Mouse (Mus musculus) forelimb bud, embryonic 11.5 days (tissue): ENCODE data around the gene Rnf167.

ENCODE experiments used
- DNase-seq: peaks from one replicate; pipeline ENCODE4 v3.0.0-alpha.2; 2012; ENCODE audit warnings: low read depth, low spot score

Rnf167 gene

DNA sequence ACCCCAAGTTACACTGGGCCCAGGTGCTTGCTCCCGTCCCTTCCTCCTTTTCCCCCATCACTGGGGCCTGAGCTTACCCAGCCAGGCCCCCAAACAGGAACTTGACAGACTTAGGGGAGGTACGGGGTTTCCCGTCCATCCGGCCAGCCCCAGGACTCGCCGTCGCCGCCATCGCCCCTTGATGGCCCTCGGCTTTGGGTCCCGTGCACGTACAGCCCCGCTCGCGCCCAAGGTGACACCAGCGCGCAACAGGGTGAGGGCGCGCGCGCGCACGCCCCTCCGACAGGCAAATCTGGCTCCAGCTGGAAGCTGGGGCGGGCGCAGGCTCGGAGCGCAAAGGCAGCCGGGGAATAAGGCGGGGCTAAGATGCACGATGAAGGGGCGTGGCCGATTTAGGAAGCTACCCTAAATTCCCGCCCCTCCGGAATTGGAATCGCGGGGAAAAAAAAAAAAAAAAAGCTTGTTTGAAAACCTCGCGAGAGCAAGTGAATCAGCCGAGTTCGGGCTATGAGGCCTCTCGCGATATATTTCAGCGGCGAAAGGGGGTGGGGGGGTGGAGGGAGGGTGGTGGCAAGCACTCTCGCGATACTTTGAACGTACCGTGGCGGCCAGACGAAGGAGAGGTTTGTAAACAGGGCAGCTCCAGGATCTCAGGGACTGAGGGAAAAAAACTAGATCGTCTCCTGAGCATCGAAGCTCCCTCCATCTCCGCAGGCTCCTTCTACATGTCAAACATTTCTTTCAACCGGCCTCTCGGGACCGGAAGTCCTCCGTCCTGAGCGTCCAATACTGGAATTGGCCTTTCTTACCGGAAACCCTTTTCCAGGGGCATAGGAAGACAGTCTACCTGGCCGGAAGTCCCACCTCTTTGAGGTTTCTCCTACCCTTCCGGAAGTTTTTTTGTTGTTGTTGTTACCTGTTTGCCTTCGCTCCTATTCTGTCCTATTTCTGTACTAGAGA is at the start of gene Rnf167, which contains the start of gene Slc25a11:
Gene Rnf167, plus strand, starts transcription at position 545 of the 960 bp plus-strand sequence.
Gene Slc25a11, minus strand, starts transcription at position 789 of the 960 bp plus-strand sequence.
- peak; percentile 99 for DNase-seq

DNA sequence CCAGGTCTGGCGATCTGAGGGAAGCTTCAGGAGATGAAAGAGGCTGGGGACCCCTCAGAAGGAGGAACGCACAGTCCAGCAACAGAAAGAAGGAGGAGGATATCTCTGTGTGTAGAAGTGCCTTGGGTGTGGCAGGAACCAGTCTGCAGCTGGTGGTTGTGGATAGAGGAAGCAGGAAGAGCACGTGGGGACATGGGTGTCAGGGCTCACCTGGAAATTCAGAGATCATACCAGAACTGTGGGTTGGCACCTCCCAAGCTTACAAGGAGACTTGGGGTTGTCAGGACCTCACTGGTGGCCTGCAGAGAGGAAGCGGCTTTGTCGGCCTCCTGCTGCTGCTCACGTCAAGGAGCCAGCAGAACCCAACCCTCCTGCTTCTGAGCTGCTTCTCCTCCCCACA is 49.7 kb upstream of the Rnf167 start:
- no peak for DNase-seq

DNA sequence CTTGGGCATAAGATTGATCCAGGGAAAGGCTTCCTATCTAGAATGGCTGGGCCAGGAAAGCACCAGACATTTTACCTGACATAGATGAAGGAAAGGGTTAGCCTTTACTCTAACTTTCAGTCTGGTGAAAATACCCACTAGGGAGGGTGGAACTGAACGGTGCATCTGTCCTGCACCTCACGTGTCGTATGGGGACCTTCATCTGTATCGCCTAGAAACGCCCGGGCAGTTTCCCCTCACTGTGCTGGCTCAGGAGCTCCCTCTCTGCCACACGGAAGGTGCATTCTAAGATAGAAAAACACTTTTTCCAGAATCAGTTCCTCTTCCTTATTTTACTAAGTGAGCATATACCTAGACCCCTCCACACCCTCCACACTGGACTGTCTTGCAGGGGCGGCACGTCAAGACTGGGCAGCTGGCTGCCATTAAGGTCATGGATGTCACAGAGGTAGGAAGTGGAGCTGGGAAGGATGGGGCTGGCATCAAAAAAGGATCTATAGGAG is 48.5 kb upstream of the Rnf167 start:
- no peak for DNase-seq

DNA sequence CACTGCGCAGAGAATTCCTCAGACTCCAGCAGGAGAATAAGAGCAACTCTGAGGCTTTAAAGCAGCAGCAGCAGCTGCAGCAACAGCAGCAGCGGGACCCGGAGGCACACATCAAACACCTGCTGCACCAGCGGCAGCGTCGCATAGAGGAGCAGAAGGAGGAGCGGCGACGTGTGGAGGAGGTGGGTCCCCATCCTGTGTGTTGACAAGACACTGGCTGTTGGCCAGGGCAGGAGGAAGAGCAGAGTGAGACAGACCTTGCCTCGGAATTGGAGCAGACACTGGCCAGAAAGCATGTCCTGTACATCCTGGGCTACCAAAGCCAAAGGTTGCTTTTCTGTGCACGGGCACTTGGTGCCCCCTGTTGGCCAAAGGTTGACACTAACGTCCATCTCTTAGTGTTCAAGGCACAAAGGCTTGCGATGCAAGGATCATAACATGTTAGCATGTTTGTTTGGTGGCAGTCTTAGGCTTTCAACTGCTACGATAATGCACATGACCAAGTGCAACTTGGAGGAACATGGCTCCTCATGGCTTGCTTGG is 41.9 kb upstream of the Rnf167 start:
- peak; percentile 72 for DNase-seq

DNA sequence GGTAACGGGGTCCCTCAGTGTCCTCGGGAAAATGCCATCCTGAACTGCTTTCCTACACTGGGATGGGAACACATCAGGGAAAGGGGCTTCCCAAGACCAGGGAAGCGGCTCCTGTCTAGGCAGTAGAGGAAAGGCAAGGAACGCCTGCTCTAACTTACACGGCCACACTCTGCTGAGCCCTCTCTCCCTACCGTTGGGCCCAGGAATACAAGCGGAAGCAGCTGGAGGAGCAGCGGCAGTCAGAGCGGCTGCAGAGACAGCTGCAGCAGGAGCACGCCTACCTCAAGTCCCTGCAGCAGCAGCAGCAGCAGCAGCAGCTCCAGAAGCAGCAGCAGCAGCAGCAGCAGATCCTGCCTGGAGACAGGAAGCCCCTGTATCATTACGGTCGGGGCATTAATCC is 40.3 kb upstream of the Rnf167 start:
- no peak for DNase-seq

DNA sequence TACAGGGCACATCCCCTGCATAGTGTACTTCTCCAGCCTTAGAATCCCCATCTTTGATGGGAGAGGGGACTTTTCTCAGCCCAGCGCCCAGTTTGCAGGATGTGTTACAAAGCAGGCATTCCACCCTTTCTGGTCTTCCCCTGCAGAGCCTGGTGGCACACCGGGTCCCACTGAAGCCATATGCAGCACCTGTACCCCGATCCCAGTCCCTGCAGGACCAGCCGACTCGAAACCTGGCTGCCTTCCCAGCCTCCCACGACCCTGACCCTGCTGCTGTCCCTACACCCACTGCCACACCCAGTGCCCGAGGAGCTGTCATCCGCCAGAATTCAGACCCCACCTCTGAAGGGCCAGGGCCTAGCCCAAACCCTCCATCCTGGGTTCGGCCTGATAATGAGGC is 39.4 kb upstream of the Rnf167 start:
- DNase-seq: no peak

DNA sequence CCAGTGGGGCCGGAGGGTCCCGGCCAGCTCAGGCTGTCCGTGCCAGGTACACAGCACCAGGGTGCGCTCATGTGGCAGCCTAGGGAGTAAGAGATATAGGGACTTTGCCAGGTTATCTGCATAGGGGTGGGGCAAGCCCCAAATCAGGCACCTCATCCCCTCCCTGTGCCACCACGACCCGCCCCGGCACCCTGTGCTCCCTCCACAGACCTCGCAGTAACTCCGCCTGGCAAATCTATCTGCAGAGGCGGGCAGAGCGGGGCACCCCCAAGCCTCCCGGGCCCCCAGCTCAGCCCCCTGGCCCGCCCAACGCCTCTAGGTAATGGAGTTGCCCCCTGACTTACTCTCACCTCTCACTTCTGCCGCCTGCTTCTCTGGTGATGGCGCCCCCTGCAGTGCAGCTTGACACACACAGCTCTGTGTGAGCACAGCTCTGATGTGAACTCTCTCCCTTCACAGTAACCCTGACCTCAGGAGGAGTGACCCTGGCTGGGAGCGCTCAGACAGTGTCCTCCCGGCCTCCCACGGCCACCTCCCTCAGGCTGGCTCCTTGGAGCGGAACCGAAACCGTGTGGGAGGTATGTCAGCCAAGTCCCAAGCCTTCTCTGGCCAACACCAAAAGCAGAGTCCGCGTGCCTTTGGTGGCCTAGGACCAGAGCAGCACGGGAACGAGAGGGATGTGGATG is 38.5 kb upstream of the Rnf167 start:
- DNase-seq: no peak

DNA sequence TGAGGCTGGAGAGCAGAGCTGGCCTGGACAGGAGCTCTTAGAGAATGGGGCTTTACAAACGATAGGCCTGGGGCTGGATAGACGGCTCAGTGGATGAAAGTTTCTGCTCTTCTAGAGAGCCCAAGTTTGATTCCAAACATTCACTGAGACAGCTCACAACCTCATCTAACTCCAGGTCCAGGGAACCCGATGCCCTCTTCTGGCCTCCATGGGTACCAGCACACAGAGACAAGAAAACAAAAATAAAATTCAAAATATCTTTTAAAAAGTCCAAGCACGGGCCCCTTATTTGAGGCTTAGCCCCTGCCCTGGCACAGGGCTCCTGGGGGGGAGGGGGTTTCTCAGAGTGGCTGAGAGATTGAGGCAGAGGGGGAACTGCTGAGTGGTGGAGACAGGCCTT is 36.3 kb upstream of the Rnf167 start:
- no peak for DNase-seq

DNA sequence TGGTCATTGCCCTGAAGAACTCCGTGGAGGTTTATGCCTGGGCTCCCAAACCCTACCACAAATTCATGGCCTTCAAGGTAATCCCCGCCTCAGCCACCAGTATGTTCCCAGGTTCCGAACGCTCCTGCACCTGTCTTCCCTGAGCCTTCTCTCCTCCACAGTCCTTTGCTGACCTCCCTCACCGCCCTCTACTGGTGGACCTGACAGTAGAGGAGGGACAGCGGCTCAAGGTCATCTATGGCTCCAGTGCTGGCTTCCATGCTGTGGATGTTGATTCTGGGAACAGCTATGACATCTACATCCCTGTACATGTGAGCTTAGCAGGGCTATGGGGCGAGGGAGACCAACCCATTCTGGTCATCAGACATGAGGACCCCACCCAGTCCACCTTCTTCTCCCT is 34.5 kb upstream of the Rnf167 start:
- DNase-seq: no peak

DNA sequence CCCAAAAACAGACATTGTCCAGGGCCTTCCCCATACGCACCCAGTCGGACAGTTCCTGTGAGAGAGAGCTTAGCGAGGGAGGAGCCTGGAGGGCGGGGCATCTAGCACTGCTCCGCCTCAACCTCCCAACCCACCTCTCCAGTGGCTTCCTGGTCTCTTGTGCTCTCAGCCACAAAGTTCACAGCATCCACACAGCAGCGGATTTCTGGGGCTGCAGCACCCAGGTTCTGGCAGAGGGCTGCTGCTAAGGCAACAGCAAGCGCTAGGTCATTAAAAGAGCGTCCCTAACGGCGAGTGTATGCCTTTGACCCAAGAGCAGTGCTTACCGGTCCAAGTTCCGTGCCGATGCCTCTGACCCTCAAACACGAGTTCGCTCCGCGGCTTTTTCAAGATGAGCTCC is 32.0 kb upstream of the Rnf167 start:
- DNase-seq: peak; percentile 27

DNA sequence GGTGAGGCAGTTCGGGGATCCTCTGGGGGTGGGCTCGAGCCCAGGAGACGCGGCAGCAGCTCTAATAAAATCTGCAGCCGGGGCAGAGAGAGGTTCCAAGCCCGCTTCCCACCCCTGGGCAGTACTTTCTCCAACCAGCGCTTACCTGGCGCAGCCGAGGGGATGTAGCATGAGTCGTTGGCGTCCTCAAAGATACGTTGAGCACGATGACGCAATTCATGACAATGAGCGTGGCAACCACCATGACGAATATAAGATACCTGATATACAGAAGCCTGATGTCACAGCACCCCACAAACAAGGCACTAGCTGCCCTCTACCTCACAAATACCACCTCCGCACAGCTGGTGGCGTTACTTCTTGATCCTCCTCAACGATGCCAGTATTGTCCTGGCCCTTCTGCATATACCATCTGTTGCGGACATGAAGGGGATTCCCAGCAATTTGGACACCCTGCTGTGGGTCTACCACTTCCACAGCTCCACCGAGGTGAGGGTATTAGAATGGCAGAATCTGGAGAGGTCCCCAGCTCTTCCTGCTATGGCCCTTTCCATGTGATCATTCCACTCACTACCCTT is 31.4 kb upstream of the Rnf167 start, which contains the start of gene 4930544D05Rik:
Gene 4930544D05Rik, plus strand, starts transcription at position 333 of the 578 bp plus-strand sequence.
- no peak for DNase-seq

DNA sequence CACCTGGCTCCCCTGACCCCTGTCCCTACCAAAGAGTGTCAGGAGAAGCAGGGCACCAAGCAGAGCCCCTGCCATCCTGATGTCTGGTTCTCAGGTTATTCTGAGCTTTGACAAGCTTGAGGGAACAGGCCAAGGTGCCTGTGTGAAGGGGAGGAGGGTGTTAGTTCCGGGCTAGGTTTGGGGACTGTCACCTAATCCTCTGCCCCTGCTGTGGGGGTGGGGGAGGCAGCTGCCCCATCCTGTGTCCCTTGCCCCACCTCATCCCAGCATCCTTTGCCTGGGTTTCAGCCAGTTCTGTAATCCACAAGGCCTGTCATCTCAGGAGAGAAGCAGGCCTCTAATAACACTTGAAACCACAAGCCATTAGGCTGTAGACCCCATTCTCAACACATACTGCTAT is 27.9 kb upstream of the Rnf167 start, which contains the start of gene Chrne:
Gene Chrne, minus strand, starts transcription at position 116 of the 400 bp plus-strand sequence.
- DNase-seq: no peak

DNA sequence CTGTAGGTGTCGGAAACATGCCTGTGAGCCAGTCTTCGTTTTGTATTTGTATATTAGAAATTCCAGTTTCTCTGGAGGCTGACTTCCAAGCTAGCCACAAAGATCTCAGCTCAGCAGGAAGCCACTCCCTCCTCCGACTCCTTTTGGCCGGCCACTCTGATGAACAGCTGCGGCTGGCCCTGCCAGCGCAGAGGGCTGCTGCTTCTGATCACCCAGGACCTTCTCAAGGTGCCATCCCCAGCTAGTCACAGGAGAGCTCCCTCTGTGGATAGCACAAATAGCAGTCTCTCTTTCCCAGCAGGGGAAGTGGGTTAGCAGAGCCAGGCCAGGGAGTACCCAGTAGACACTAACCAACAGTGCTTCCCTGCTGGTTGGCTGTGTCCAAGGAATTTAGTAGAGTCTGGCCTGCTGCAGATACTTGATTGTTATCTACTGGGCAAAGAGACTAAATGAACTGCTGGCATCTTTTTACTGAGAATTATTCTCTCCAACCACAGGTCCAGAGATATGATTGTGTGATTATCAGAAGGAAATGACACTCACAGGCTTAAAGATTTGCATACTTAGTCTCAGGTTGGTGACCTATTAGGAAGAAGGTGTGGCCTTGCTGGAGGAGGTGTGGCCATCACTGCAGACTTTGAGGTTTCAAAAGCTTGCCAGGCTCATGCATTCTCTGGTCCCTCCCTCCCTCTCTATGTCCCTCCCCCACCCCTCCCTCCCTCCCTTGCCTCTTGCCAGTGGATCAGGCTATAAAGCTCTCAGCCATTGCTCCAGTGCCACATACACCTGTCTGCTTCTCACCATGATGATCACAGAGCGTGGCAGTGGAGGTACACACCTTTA is 24.8 kb upstream of the Rnf167 start:
- no peak for DNase-seq

DNA sequence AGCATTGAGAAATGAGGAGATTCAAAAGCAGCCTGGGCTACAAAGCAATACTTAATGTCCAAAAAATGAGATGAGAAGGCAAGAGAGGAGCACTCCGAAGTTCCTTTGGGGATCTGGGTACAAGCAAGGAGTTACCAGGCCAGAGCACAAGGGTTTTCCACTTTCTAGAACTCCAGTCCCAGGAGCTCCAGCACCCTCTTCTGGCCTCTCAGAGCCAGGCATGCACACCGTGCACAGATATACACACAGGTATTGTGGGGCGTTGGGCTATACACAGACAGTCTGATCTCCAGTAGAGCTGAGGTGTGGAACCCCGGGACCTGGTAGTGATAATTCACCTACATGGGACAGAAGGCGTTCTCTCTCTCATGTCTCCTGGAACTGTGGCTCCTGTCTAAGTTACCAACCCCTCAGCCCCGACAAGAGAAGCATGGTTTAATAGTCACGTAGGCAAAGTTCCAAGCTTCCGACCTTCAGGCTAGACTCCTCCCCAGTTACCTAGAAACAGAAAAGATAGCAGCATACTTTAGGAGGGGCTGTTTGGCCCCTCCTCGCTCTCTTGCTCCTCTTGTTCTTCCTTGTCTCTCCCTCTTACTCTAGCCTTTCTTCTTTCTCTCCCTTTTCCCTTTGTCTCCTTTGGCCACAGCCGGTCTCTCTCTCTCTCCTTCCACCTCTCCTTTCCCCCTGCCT is 23.8 kb upstream of the Rnf167 start:
- DNase-seq: no peak

DNA sequence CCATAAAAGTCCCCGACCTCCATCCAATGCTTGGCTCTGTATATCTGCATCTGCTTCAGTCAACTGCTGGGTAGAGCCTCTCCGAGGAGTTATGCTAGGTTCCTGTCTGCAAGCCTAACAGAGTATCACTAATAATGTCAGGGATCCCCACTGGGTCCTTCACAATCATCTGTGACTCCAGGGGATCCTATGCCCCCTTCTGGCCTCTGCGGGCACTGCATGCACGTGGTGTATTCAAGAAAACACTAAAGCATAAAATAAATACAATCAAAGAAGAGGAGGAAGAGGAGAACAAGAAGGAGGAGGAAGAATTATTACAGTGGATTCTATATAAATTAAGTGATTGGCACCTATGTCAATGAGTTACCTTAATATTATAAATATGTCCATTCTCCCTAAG is 21.6 kb upstream of the Rnf167 start:
- DNase-seq: peak; percentile 46

DNA sequence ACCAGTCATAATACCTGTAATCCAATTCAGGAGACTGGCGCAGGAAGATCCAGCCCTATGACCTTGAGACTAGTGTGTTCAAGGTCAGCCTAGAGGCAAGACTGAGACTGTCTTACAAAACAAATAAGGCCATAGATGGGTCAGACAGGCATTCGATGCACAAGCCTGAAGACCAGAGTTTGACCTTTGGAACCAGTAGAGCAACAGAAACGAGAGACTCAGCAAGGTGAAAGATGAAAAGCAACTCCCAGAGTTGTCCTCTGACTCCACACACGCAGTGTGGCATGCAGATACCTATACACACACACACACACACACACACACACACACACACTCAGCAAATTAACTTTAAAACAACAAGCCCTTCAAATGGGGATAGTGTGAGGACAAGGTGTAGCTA is 20.2 kb upstream of the Rnf167 start:
- no peak for DNase-seq

DNA sequence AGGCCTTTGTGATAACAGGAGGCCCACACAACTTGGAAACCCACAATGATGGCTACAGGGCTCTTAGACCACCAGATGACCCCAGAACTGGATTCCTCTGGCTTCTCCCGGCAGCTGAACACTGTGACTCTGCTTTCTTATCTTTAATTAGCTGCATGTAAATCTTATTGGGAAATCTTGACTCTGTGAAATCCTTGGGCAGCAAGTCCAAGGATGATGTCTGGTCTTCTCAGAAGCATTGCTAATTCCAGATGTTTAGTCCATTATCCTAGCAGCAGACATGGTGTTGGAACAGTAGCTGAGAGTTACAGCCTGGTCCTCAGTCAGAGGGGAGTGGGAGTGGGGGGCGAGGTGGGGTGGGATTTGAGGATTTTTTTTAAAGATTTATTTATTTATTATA is 18.6 kb upstream of the Rnf167 start:
- DNase-seq: no peak

DNA sequence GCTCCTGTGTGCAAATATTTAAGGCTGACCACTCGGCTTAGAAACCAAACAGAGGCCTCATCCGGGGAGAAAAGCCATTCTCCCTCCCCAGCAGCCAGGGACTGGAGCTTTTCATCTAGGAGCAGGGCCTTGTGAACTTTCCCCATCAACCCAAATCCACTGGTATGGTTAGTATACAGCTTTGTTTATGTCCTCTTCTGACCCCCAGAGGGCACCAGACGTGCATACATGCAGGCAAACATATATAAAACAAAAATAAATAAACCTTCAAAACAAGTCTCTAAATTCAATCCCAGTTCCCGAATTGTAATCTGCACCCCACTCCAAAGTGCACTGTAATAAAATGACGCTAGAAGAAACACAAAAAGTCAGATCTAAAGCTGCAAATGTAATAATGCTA is 17.5 kb upstream of the Rnf167 start:
- no peak for DNase-seq

DNA sequence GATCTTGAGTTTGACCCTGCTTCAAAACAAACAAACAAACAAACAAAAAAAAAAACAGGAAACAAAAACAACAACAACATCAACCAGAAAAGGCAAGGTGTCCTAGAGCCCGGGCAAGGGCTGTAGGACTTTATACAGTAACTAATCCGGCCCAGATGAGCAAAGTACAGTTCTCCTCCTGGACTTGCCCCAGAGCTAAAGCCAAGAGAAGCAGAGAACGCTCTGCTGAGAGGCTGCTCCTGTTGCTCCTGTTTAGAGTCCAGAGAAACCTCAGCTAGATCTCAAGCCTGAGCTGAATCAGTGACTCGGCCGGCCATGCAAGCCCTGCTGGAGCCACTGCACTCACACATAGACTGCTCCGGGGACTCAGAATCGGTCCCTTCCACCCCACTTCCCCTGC is 16.9 kb upstream of the Rnf167 start:
- no peak for DNase-seq

DNA sequence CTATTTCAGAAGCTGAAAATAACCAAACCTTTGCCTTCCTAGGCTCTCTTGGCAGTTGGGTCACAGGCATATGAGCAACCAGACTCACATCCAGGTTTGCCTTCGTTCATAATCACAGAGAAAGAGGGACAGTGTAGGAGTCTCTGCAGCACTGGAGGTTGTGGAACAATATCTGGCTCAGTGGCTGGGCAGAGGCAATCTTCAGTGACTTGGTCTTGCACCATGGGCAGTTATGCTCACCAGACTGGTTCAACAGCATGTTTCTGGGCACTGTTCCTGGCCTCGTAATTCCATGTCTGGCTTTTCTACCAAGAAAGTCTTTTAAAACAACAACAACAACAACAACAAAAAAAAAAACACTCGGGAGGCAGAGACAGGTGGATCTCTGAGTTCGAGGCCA is 11.4 kb upstream of the Rnf167 start:
- DNase-seq: no peak
